Mouse (Mus musculus) retina, embryonic 14.5 days (tissue): ENCODE data around the gene Olfr1394.
"Not testable (repeated sequence)": the region's sequence is repeated elsewhere in the genome, so short reads cannot be mapped to it uniquely, and the experiment has no call there.

ENCODE experiments used
- DNase-seq: peaks from one replicate; pipeline ENCODE4 v3.0.0-alpha.2; 2015; ENCODE audit warnings: low spot score

Olfr1394 gene

GRCm38 (mm10) chr11:49154077-49154476 is at the start of gene Olfr1394:
Gene Olfr1394, plus strand, starts transcription at chr11:49154377.
- DNase-seq = no peak

- DNase-seq = no peak
Measured at GRCm38 (mm10) chr11:49105752-49106151, 48.4 kb upstream of the Olfr1394 start.

- no peak for DNase-seq
Measured at GRCm38 (mm10) chr11:49107650-49108537, 46.3 kb upstream of the Olfr1394 start.

GRCm38 (mm10) chr11:49108833-49109232 is 45.3 kb upstream of the Olfr1394 start:
- DNase-seq = peak; percentile 54

GRCm38 (mm10) chr11:49111000-49111399 is 43.2 kb upstream of the Olfr1394 start:
- DNase-seq = no peak

GRCm38 (mm10) chr11:49112624-49113219 is 41.5 kb upstream of the Olfr1394 start:
- DNase-seq = no peak

GRCm38 (mm10) chr11:49114158-49114557 is 40.0 kb upstream of the Olfr1394 start:
- DNase-seq = no peak

- no peak for DNase-seq
Measured at GRCm38 (mm10) chr11:49114774-49115173, 39.4 kb upstream of the Olfr1394 start, which contains the start of gene Olfr1396. Gene Olfr1396, minus strand, starts transcription at chr11:49114874.

- DNase-seq = no peak
Measured at GRCm38 (mm10) chr11:49119635-49120034, 34.5 kb upstream of the Olfr1394 start.

- DNase-seq = no peak
Measured at GRCm38 (mm10) chr11:49124169-49124568, 30.0 kb upstream of the Olfr1394 start.

- no peak for DNase-seq
Measured at GRCm38 (mm10) chr11:49141974-49142373, 12.2 kb upstream of the Olfr1394 start, which contains the start of gene Olfr1395. Gene Olfr1395, plus strand, starts transcription at chr11:49142274.

- no peak for DNase-seq
Measured at GRCm38 (mm10) chr11:49156821-49157814, 2.9 kb downstream of the Olfr1394 start.

- DNase-seq = peak; percentile 45
Measured at GRCm38 (mm10) chr11:49168839-49169611, 14.8 kb downstream of the Olfr1394 start.

GRCm38 (mm10) chr11:49170576-49170975 is 16.4 kb downstream of the Olfr1394 start:
- DNase-seq = no peak

GRCm38 (mm10) chr11:49175345-49175744 is 21.2 kb downstream of the Olfr1394 start:
- DNase-seq = no peak

GRCm38 (mm10) chr11:49176047-49176779 is 22.0 kb downstream of the Olfr1394 start:
- not testable (repeated sequence) for DNase-seq

- DNase-seq = no peak
Measured at GRCm38 (mm10) chr11:49183172-49183571, 29.0 kb downstream of the Olfr1394 start.

- DNase-seq = no peak
Measured at GRCm38 (mm10) chr11:49186452-49186851, 32.3 kb downstream of the Olfr1394 start.

- no peak for DNase-seq
Measured at GRCm38 (mm10) chr11:49186955-49187488, 32.8 kb downstream of the Olfr1394 start, which contains the start of gene Btnl9. Gene Btnl9, minus strand, starts transcription at chr11:49187159.

- no peak for DNase-seq
Measured at GRCm38 (mm10) chr11:49187701-49188100, 33.5 kb downstream of the Olfr1394 start.
